Mouse (Mus musculus): ENCODE results near the gene Camk2b.

DNA sequence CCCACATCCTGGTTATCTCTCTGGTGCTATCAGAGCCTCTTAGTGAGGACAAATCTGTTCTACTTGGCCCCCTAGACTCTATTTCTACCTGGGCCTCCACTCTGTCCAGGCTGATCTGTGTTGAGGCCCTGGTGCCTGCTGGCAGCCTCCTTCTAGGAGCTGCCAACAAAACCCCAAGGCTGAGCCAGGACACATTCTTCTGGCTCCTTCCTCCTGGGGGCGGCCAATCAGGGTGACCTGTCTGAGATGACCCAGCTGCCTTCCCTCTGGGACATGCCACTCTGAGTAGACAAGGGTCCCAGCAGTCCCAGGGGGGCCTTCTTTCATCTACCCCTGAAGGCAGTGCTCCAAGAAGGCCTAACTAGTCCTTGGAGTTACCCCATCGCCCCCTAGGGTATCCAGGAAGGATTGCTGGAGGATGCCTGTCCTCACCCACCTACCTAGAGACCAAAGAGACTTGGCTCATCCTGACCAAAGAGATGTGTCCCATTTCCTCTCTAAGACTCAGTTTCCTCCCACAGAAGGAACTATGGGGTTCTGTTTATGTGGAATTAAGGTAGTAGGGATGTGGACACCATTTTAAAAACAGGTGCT, 63.0 kb downstream of the Camk2b start:
- TF ChIP-seq CTCF (IDR thresholded peaks at IDR 0.05; ENCODE audit: borderline replicate concordance, insufficient read depth, low read length) (no peak), POLR2A (IDR thresholded peaks at IDR 0.05; ENCODE audit: low read depth, low read length) (no peak)

All from embryonic fibroblast, embryonic 13.5 days (primary cell).